ENCODE assay signal across 9 mouse cellular contexts in the genomic region with DNA sequence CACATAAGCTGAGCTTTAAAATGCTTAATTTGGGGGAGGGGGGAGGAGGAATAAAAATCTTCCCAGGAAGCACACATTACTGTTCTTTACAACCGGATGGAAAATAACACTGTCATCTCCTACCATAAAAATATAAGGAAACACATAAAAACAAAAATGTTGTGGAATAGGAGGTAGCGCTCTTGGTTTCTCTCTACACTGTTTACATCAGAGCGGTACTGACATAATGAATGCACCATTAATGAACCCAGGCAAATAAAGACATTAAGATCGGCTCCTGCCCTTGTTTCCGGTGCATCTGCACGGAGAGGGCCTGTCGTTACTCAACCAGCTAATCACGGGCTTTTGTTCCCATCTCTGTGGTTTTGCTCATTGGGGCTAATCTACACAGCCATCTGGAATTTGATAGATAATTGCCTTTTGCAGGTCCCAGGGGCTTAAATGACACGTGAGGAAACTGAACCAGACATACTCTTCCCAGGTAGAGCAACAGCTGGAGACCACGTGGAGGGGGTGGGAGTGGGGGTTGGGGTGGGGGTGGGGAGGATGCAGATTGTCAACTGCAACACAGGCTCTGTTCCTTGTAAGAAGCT.
DNase-seq lines count a peak whose midpoint lies in the region; ATAC-seq lines count a peak whose summit lies in the region.
"Had no signal": no experiment of that assay in that cellular context is flagged by ENCODE, and none has a peak within 500 bp of the region (broad histone marks: within the 10 kb centered on the region; RNA-seq: fewer than 3 reads in every experiment).

No protein-coding gene starts in this region.

- peak; percentile 83 for DNase-seq in heart, adult 11 months
- no peak for DNase-seq in heart, postnatal 25 days (ENCODE audit: low spot score)
- peak; percentile 55 for DNase-seq in embryo, embryonic 9.5 days (ENCODE audit: extremely low spot score)
- DNase-seq in hindbrain, embryonic 14.5 days (ENCODE audit: low spot score) = peak; percentile 58
- no peak for DNase-seq in layer of hippocampus, adult 18-20 months (ENCODE audit: low spot score in 2 of 2)
- DNase-seq in cerebellum, adult 18-20 months = no peak
- no peak for DNase-seq in heart, postnatal 36 days
- DNase-seq: cerebellum, postnatal 10 days had no signal

- 15% methylated on average over 10 of the region's 10 CpGs for WGBS in hindbrain, embryonic 14.5 days
- WGBS in midbrain, embryonic 16.5 days = 15% methylated on average over 10 of the region's 10 CpGs

- no peaks in the 10 kb centered on the region for H3K36me3 ChIP-seq in hindbrain, embryonic 14.5 days (replicated peaks; ENCODE audit: control insufficient read depth, insufficient read depth)
- no peaks in the 10 kb centered on the region for H3K36me3 ChIP-seq in midbrain, embryonic 16.5 days (ENCODE audit: control insufficient read depth, insufficient read depth, low read length)

- H3K9me3 ChIP-seq in hindbrain, embryonic 14.5 days (ENCODE audit: control insufficient read depth, low read length) = no peaks in the 10 kb centered on the region
- H3K9me3 ChIP-seq in midbrain, embryonic 16.5 days (replicated peaks; ENCODE audit: control insufficient read depth, low read length, poor library complexity, severe bottlenecking) = no peaks in the 10 kb centered on the region

- peak; percentile 54; the same call in 1 of the 2 replicates for ATAC-seq in hindbrain, embryonic 14.5 days (ENCODE audit: low FRiP score)
- ATAC-seq in midbrain, embryonic 16.5 days = peak; percentile 26; the same call in 1 of the 2 replicates

- H3K4me1 ChIP-seq in hindbrain, embryonic 14.5 days (replicated peaks; ENCODE audit: control insufficient read depth, insufficient read depth, low read length) = peaks cover 55% of the 10 kb centered on the region
- H3K4me1 ChIP-seq in midbrain, embryonic 16.5 days (ENCODE audit: control insufficient read depth, insufficient read depth, low read length) = peaks cover 52% of the 10 kb centered on the region

- intact Hi-C loops in heart, postnatal 25 days (cut with DNase I) = no loop called here
- intact Hi-C loops in heart, postnatal 36 days (cut with DNase I) = no loop called here

- 0 out of 2 replicates have a peak overlapping the region, but pooled peaks have one; percentile 4 for H3K4me2 ChIP-seq in hindbrain, embryonic 14.5 days (replicated peaks)
- H3K4me2 ChIP-seq in midbrain, embryonic 16.5 days (ENCODE audit: low read length) = no peak overlapping the region

- no peaks in the 10 kb centered on the region for H3K27me3 ChIP-seq in hindbrain, embryonic 14.5 days (ENCODE audit: control insufficient read depth, insufficient read depth, low read length)
- no peaks in the 10 kb centered on the region for H3K27me3 ChIP-seq in midbrain, embryonic 16.5 days (ENCODE audit: control insufficient read depth, insufficient read depth, low read depth, low read length)

- H3K27ac ChIP-seq in hindbrain, embryonic 14.5 days = peak overlapping the region; percentile 80
- H3K27ac ChIP-seq in midbrain, embryonic 16.5 days (ENCODE audit: low read length) = peak overlapping the region; percentile 60

- peak overlapping the region; percentile 14; the same call in 1 of the 2 replicates for H3K9ac ChIP-seq in hindbrain, embryonic 14.5 days
- H3K9ac ChIP-seq in midbrain, embryonic 16.5 days (ENCODE audit: low read depth, low read length) = no peak overlapping the region

- no peak overlapping the region for H3K4me3 ChIP-seq in hindbrain, embryonic 14.5 days (replicated peaks; ENCODE audit: low read length)
- H3K4me3 ChIP-seq in midbrain, embryonic 16.5 days (ENCODE audit: low read depth, low read length) = no peak overlapping the region

Comparison
In these comparisons a context has a peak if more than half of its experiments do, and no peak if none do; other contexts are left out.
1. DNase-seq: peak in heart, adult 11 months (single experiment), embryo, embryonic 9.5 days (single experiment) and hindbrain, embryonic 14.5 days (single experiment); none in heart, postnatal 25 days (single experiment), layer of hippocampus, adult 18-20 months (0 of 2), cerebellum, adult 18-20 months (0 of 2) and heart, postnatal 36 days (0 of 2).